ENCODE assay signal across 8 mouse cellular contexts in genomic region chr17:46628791-46629684, GRCm38 (mm10). TPM values are rescaled to one million over a fixed set of nuclear protein-coding genes. Genes with fewer than 3 reads are reported as not detected.
DNase-seq lines count a peak whose midpoint lies in the region; ATAC-seq and TF ChIP-seq lines count a peak whose summit lies in the region.

Gene Ptk7 (minus strand): TSS chr17:46629504.

- TF ChIP-seq POLR2A in small intestine, adult 2 months (IDR thresholded peaks at IDR 0.05; ENCODE audit: low read depth, low read length), result 0 out of 2 replicates have a peak, but pooled peaks have one; percentile 24

- no peak for TF ChIP-seq CTCF in small intestine, adult 2 months (IDR thresholded peaks at IDR 0.05; ENCODE audit: extremely low read depth, insufficient read length, insufficient replicate concordance, low read depth, low read length)

- peak within 1 kb of the TSS; percentile 95 for H3K27ac ChIP-seq in embryonic facial prominence, embryonic 15.5 days (replicated peaks)
- peak within 1 kb of the TSS; percentile 94 for H3K27ac ChIP-seq in limb, embryonic 11.5 days (replicated peaks; ENCODE audit: low read depth, low read length)
- H3K27ac ChIP-seq in midbrain, embryonic 10.5 days (replicated peaks), result peak within 1 kb of the TSS; percentile 96
- H3K27ac ChIP-seq in small intestine, adult 2 months (ENCODE audit: insufficient read depth, low read depth, low read length), result peak within 1 kb of the TSS; percentile 44; the same call in 1 of the 2 replicates

- ATAC-seq in embryonic facial prominence, embryonic 15.5 days (ENCODE audit: insufficient number of reproducible peaks, low FRiP score, low TSS enrichment, low read depth), result peak; percentile 76
- peak; percentile 71 for ATAC-seq in limb, embryonic 11.5 days (ENCODE audit: insufficient number of reproducible peaks, low FRiP score, low TSS enrichment, low read depth)

- H3K9me3 ChIP-seq in embryonic facial prominence, embryonic 15.5 days (replicated peaks), result no peaks in the 10 kb centered on the region
- H3K9me3 ChIP-seq in limb, embryonic 11.5 days (ENCODE audit: control insufficient read depth, low read length), result no peaks in the 10 kb centered on the region
- no peaks in the 10 kb centered on the region for H3K9me3 ChIP-seq in midbrain, embryonic 10.5 days (replicated peaks)

- under 1% methylated on average over 75 of the region's 90 CpGs for WGBS in embryonic facial prominence, embryonic 15.5 days
- WGBS in limb, embryonic 11.5 days, result under 1% methylated on average over 81 of the region's 90 CpGs
- under 1% methylated on average over 87 of the region's 90 CpGs for WGBS in midbrain, embryonic 10.5 days
- 1% methylated on average over 87 of the region's 90 CpGs for WGBS in small intestine, adult 2 months

- peak within 1 kb of the TSS; percentile 62 for H3K4me2 ChIP-seq in embryonic facial prominence, embryonic 15.5 days (replicated peaks)
- H3K4me2 ChIP-seq in limb, embryonic 11.5 days (ENCODE audit: low read depth, severe bottlenecking), result peak within 1 kb of the TSS; percentile 70

- H3K36me3 ChIP-seq in embryonic facial prominence, embryonic 15.5 days, result peaks cover 17% of the 10 kb centered on the region
- no peaks in the 10 kb centered on the region; the same call in 1 of the 2 replicates for H3K36me3 ChIP-seq in limb, embryonic 11.5 days (ENCODE audit: control insufficient read depth, insufficient read depth, low read length)
- H3K36me3 ChIP-seq in midbrain, embryonic 10.5 days, result peaks cover 33% of the 10 kb centered on the region
- H3K36me3 ChIP-seq in small intestine, adult 2 months (ENCODE audit: control insufficient read depth, insufficient read depth, low read length), result peaks cover 31% of the 10 kb centered on the region

- intact Hi-C loops in heart, postnatal 36 days (cut with DNase I), result no loop called here

- H3K9ac ChIP-seq in embryonic facial prominence, embryonic 15.5 days, result peak within 1 kb of the TSS; percentile 99
- peak within 1 kb of the TSS; percentile 98 for H3K9ac ChIP-seq in limb, embryonic 11.5 days (ENCODE audit: low read length)

- peaks cover 61% of the 10 kb centered on the region for H3K4me1 ChIP-seq in embryonic facial prominence, embryonic 15.5 days
- peaks cover 47% of the 10 kb centered on the region for H3K4me1 ChIP-seq in limb, embryonic 11.5 days (ENCODE audit: control insufficient read depth, insufficient read depth, low read length)
- H3K4me1 ChIP-seq in midbrain, embryonic 10.5 days, result peaks cover 62% of the 10 kb centered on the region
- H3K4me1 ChIP-seq in small intestine, adult 2 months (ENCODE audit: control insufficient read depth, insufficient read depth, insufficient read length, low read length), result peaks cover 5% of the 10 kb centered on the region

- H3K27me3 ChIP-seq in embryonic facial prominence, embryonic 15.5 days, result no peaks in the 10 kb centered on the region
- H3K27me3 ChIP-seq in limb, embryonic 11.5 days (ENCODE audit: control insufficient read depth, insufficient read depth, low read length), result no peaks in the 10 kb centered on the region
- no peaks in the 10 kb centered on the region for H3K27me3 ChIP-seq in midbrain, embryonic 10.5 days (ENCODE audit: low read depth, poor library complexity, severe bottlenecking)
- no peaks in the 10 kb centered on the region for H3K27me3 ChIP-seq in small intestine, adult 2 months (ENCODE audit: control insufficient read depth, insufficient read depth, low read length)

- H3K4me3 ChIP-seq in embryonic facial prominence, embryonic 15.5 days (replicated peaks), result peak within 1 kb of the TSS; percentile 72
- peak within 1 kb of the TSS; percentile 99 for H3K4me3 ChIP-seq in limb, embryonic 11.5 days (ENCODE audit: low read depth, low read length)
- H3K4me3 ChIP-seq in midbrain, embryonic 10.5 days, result peak within 1 kb of the TSS; percentile 98
- H3K4me3 ChIP-seq in small intestine, adult 2 months (ENCODE audit: low read depth, low read length), result peak within 1 kb of the TSS; percentile 77

- peak; percentile 91 for DNase-seq in Muller cell, postnatal 12 days (ENCODE audit: inconsistent ontology term)
- DNase-seq in adrenal gland, postnatal 36 days, result peak; percentile 65 to 81
- DNase-seq in heart, postnatal 36 days, result peak; percentile 55 to 57
- DNase-seq in limb, embryonic 11.5 days (ENCODE audit: low spot score), result peak; percentile 97
- peak; percentile 94 for DNase-seq in midbrain, embryonic 10.5 days (ENCODE audit: low spot score)
- no peak for DNase-seq in spleen, adult 18-20 months

RNA-seq across cellular contexts. Expression of gene Ptk7, which starts in this region (rescaled TPM):
- total RNA-seq in adrenal gland, postnatal 36 days (2021), result 10 to 100 TPM in 1 of 2 experiments, 1 to 10 TPM in 1; 6.8 to 11.7 TPM
- polyA plus RNA-seq in embryonic facial prominence, embryonic 15.5 days (2015; fragmentation: Nextera tagmentation; extraction: Ambion mirVana), result 156 and 161 TPM in 2 replicates
- total RNA-seq in heart, postnatal 36 days (2021), result 1 to 10 TPM; 2.7 to 4.0 TPM
- 50.3 and 60.4 TPM in 2 replicates for polyA plus RNA-seq in limb, embryonic 11.5 days (2014; fragmentation: Nextera tagmentation; extraction: Ambion mirVana)
- 65.3 and 68.4 TPM in 2 replicates for polyA plus RNA-seq in midbrain, embryonic 10.5 days (2016; fragmentation: Nextera tagmentation; extraction: Ambion mirVana)
- polyA plus RNA-seq in small intestine, adult 2 months (2012; rRNA removed), result 6.6 and 6.8 TPM in 2 replicates

Comparison
In these comparisons a context has a peak if more than half of its experiments do, and no peak if none do; other contexts are left out.
1. DNase-seq: peak in Muller cell, postnatal 12 days (single experiment), adrenal gland, postnatal 36 days (2 of 2), heart, postnatal 36 days (2 of 2), limb, embryonic 11.5 days (single experiment) and midbrain, embryonic 10.5 days (single experiment); none in spleen, adult 18-20 months (0 of 2).
2. H3K27ac ChIP-seq: peak in every context shown above with its lines; median percentile 96 in midbrain, embryonic 10.5 days; 95 in embryonic facial prominence, embryonic 15.5 days; 94 in limb, embryonic 11.5 days; 44 in small intestine, adult 2 months.
3. Peak in every context shown above with its lines, with median percentiles within 50 percentile points of each other: H3K4me3 ChIP-seq.